ENCODE assay signal across 12 mouse cellular contexts in genomic region chr11:5037146-5037854, GRCm38 (mm10). TPM values are rescaled to one million over a fixed set of nuclear protein-coding genes. Genes with fewer than 3 reads are reported as not detected.
A peak's percentile ranks its signal among the peaks of the same experiment; 100 is the strongest.
DNase-seq lines count a peak whose midpoint lies in the region; ATAC-seq and TF ChIP-seq lines count a peak whose summit lies in the region.
"Had no signal": no experiment of that assay in that cellular context is flagged by ENCODE, and none has a peak within 500 bp of the region (broad histone marks: within the 10 kb centered on the region; RNA-seq: fewer than 3 reads in every experiment).

No protein-coding gene starts in this region.

- no peak for ATAC-seq in kidney, embryonic 16.5 days (ENCODE audit: low FRiP score, low TSS enrichment)
- no peak for ATAC-seq in forebrain, embryonic 11.5 days (replicated peaks; ENCODE audit: low FRiP score)
- ATAC-seq: hindbrain, postnatal 0 days had no signal

- peaks cover 37% of the 10 kb centered on the region for H3K36me3 ChIP-seq in kidney, embryonic 16.5 days (ENCODE audit: insufficient read depth, low read length)
- peaks cover 6% of the 10 kb centered on the region; the same call in 1 of the 2 replicates for H3K36me3 ChIP-seq in forebrain, embryonic 11.5 days (ENCODE audit: control insufficient read depth, insufficient read depth, low read length)

- no peak overlapping the region for H3K4me2 ChIP-seq in kidney, embryonic 16.5 days (replicated peaks; ENCODE audit: low read depth, low read length)
- no peak overlapping the region for H3K4me2 ChIP-seq in forebrain, embryonic 11.5 days (ENCODE audit: low read depth, low read length, severe bottlenecking)
- H3K4me2 ChIP-seq: liver, embryonic 11.5 days had no signal

- TF ChIP-seq CTCF in cerebellum, adult 2 months (IDR thresholded peaks at IDR 0.05; ENCODE audit: borderline replicate concordance, insufficient read depth, low read depth, low read length): no peak

- TF ChIP-seq POLR2A in cerebellum, adult 2 months (IDR thresholded peaks at IDR 0.05; ENCODE audit: borderline replicate concordance, insufficient read depth, low read length): no peak

- H3K27me3 ChIP-seq in kidney, embryonic 16.5 days (ENCODE audit: insufficient read depth, low read length): no peaks in the 10 kb centered on the region
- no peaks in the 10 kb centered on the region for H3K27me3 ChIP-seq in cerebellum, adult 2 months (ENCODE audit: control insufficient read depth, insufficient read depth, low read length)
- no peaks in the 10 kb centered on the region for H3K27me3 ChIP-seq in forebrain, embryonic 11.5 days (ENCODE audit: control insufficient read depth, insufficient read depth, low read length)

- H3K4me3 ChIP-seq in kidney, embryonic 16.5 days (ENCODE audit: low read length): no peak overlapping the region
- no peak overlapping the region for H3K4me3 ChIP-seq in cerebellum, adult 2 months (replicated peaks; ENCODE audit: insufficient read depth, low read depth, low read length)
- H3K4me3 ChIP-seq in forebrain, embryonic 11.5 days (ENCODE audit: low read depth, low read length): no peak overlapping the region

- H3K9ac ChIP-seq in kidney, embryonic 16.5 days (replicated peaks; ENCODE audit: low read length): no peak overlapping the region
- no peak overlapping the region for H3K9ac ChIP-seq in forebrain, embryonic 11.5 days (ENCODE audit: low read length)

- no peaks in the 10 kb centered on the region for H3K9me3 ChIP-seq in kidney, embryonic 16.5 days (ENCODE audit: low read length)
- no peaks in the 10 kb centered on the region for H3K9me3 ChIP-seq in forebrain, embryonic 11.5 days (ENCODE audit: control insufficient read depth, low read length)

- 84% methylated on average over 8 of the region's 8 CpGs for WGBS in kidney, embryonic 16.5 days
- 26% methylated on average over 8 of the region's 8 CpGs for WGBS in cerebellum, adult 2 months
- 90% methylated on average over 8 of the region's 8 CpGs for WGBS in forebrain, embryonic 11.5 days

- DNase-seq in kidney, adult 8-10 months: peak; percentile 43 to 49
- peak; percentile 80 for DNase-seq in adrenal gland, postnatal 10 days
- DNase-seq in cerebellum, adult 2 months: peak; percentile 83 to 88
- DNase-seq in kidney, adult 9 months: peak; percentile 38
- no peak for DNase-seq in right cerebral cortex, adult 18-20 months
- DNase-seq in forebrain, embryonic 11.5 days (ENCODE audit: low spot score): no peak

- no peak overlapping the region for H3K27ac ChIP-seq in kidney, embryonic 16.5 days (ENCODE audit: low read length)
- no peak overlapping the region for H3K27ac ChIP-seq in cerebellum, adult 2 months (ENCODE audit: insufficient read depth, low read length)
- H3K27ac ChIP-seq in forebrain, embryonic 11.5 days (ENCODE audit: low read depth, low read length): no peak overlapping the region
- H3K27ac ChIP-seq: hindbrain, postnatal 0 days had no signal

- no peaks in the 10 kb centered on the region for H3K4me1 ChIP-seq in kidney, embryonic 16.5 days (ENCODE audit: insufficient read depth, low read length)
- H3K4me1 ChIP-seq in cerebellum, adult 2 months (ENCODE audit: control insufficient read depth, insufficient read depth, low read length): peaks cover 57% of the 10 kb centered on the region
- H3K4me1 ChIP-seq in forebrain, embryonic 11.5 days (replicated peaks; ENCODE audit: control insufficient read depth, insufficient read depth, low read length): no peaks in the 10 kb centered on the region

RNA-seq across cellular contexts. Expression of gene Rasl10a, which starts 20.6 kb away (rescaled TPM):
- polyA plus RNA-seq in kidney, embryonic 16.5 days (2015; fragmentation: Nextera tagmentation; extraction: Ambion mirVana): 2.9 and 3.0 TPM in 2 replicates
- total RNA-seq in adrenal gland, postnatal 10 days (2021): under 1 TPM; 0.33 to 0.97 TPM
- 2.3 and 2.9 TPM in 2 replicates for polyA plus RNA-seq in cerebellum, adult 2 months (2012; rRNA removed)
- polyA plus RNA-seq in forebrain, embryonic 11.5 days (2014; fragmentation: Nextera tagmentation; extraction: Ambion mirVana): 0.23 and 0.99 TPM in 2 replicates
- total RNA-seq: common myeloid progenitor, adult 5-6 weeks; gastrocnemius, adult 8-10 months; monocyte, adult 5-6 weeks had no signal

RNA-seq across cellular contexts. Expression of gene Gas2l1, which starts 27.8 kb away (rescaled TPM):
- polyA plus RNA-seq in kidney, embryonic 16.5 days (2015; fragmentation: Nextera tagmentation; extraction: Ambion mirVana): 28.4 and 28.7 TPM in 2 replicates
- total RNA-seq in adrenal gland, postnatal 10 days (2021): 10 to 100 TPM; 28.0 to 32.8 TPM
- 52.2 and 57.4 TPM in 2 replicates for polyA plus RNA-seq in cerebellum, adult 2 months (2012; rRNA removed)
- 36.3 and 39.7 TPM in 2 replicates for polyA plus RNA-seq in forebrain, embryonic 11.5 days (2014; fragmentation: Nextera tagmentation; extraction: Ambion mirVana)
- total RNA-seq: common myeloid progenitor, adult 5-6 weeks had no signal

RNA-seq across cellular contexts. Expression of gene Ap1b1, which starts 50.7 kb away (rescaled TPM):
- 76.9 and 79.1 TPM in 2 replicates for polyA plus RNA-seq in kidney, embryonic 16.5 days (2015; fragmentation: Nextera tagmentation; extraction: Ambion mirVana)
- total RNA-seq in adrenal gland, postnatal 10 days (2021): 10 to 100 TPM; 56.5 to 58.9 TPM
- polyA plus RNA-seq in cerebellum, adult 2 months (2012; rRNA removed): 180 and 181 TPM in 2 replicates
- polyA plus RNA-seq in forebrain, embryonic 11.5 days (2014; fragmentation: Nextera tagmentation; extraction: Ambion mirVana): 59.2 and 66.4 TPM in 2 replicates

Comparison
In these comparisons a context has a peak if more than half of its experiments do, and no peak if none do; other contexts are left out.
1. DNase-seq: peak in kidney, adult 8-10 months (2 of 2), adrenal gland, postnatal 10 days (single experiment), cerebellum, adult 2 months (2 of 2) and kidney, adult 9 months (single experiment); none in right cerebral cortex, adult 18-20 months (single experiment) and forebrain, embryonic 11.5 days (single experiment).